Mouse (Mus musculus) MEL (cell line): ENCODE results near the gene Hes6.

Source experiments
- CTCF ChIP-seq, 3 experiments: IDR thresholded peaks in 2 of 3; conservative IDR thresholded peaks in 1 of 3; 2 replicates each; pipeline ENCODE4 v1.5.1; 2011 to 2012; ENCODE audit warnings: low read length in 3 of 3, low read depth in 2 of 3, mild to moderate bottlenecking in 2 of 3, improper control_type of control experiment in 1 of 3, inconsistent platforms in 1 of 3, mixed read lengths in 1 of 3, moderate library complexity in 1 of 3; ENCODE audit not compliant: control insufficient read depth in 1 of 3, insufficient read depth in 1 of 3, poor library complexity in 1 of 3, severe bottlenecking in 1 of 3
- MXI1 ChIP-seq: IDR thresholded peaks from 2 replicates; pipeline ENCODE4 v1.6.1; 2011; ENCODE audit warnings: mild to moderate bottlenecking, low read depth, low read length, improper control_type of control experiment
- USF2 ChIP-seq, 2 experiments: IDR thresholded peaks; 2 replicates each; pipeline ENCODE4 v1.6.1; 2011 to 2012; ENCODE audit warnings: improper control_type of control experiment in 2 of 2, low read length in 2 of 2, borderline replicate concordance in 1 of 2, inconsistent platforms in 1 of 2, low read depth in 1 of 2, mild to moderate bottlenecking in 1 of 2; ENCODE audit not compliant: insufficient read depth in 1 of 2

GRCm38 (mm10) chr1:91381091-91381471, 32.8 kb downstream of the Hes6 start:
- TF ChIP-seq CTCF (IDR thresholded peaks at IDR 0.05 in 2 of 3, conservative IDR thresholded peaks at IDR 0.05 in 1 of 3; ENCODE audit: control insufficient read depth in 1 of 3, insufficient read depth in 1 of 3, low read depth in 2 of 3, low read length in 3 of 3, poor library complexity in 1 of 3, severe bottlenecking in 1 of 3) (no peak), USF2 (IDR thresholded peaks at IDR 0.05; ENCODE audit: borderline replicate concordance in 1 of 2, insufficient read depth in 1 of 2, low read depth in 1 of 2, low read length in 2 of 2) (no peak), MXI1 (no peak)
